Mouse (Mus musculus): Measurements from ENCODE around the gene Lrch3.
A peak's percentile ranks its signal among the peaks of the same experiment; 100 is the strongest.
"Not testable (repeated sequence)": the region's sequence is repeated elsewhere in the genome, so short reads cannot be mapped to it uniquely, and the experiment has no call there.

Gene Lrch3

GRCm38 (mm10) chr16:33054927-33055326 lies 141.0 kb downstream of the Lrch3 start:
- not testable (repeated sequence) for DNase-seq (ENCODE audit: low read depth, low spot score)

- no peak for DNase-seq (ENCODE audit: low read depth, low spot score)
Measured at GRCm38 (mm10) chr16:33055655-33056054, 141.8 kb downstream of the Lrch3 start.

- peak; percentile 91 for DNase-seq (ENCODE audit: low read depth, low spot score)
Measured at GRCm38 (mm10) chr16:33056095-33056785, 142.3 kb downstream of the Lrch3 start, which contains the start of the genes Iqcg and Rpl35a. Iqcg (minus strand) TSS chr16:33056218. Rpl35a (plus strand) TSS chr16:33056453.

GRCm38 (mm10) chr16:33056786-33057185 lies 142.9 kb downstream of the Lrch3 start:
- DNase-seq (ENCODE audit: low read depth, low spot score): peak; percentile 31

GRCm38 (mm10) chr16:33058033-33058432 lies 144.1 kb downstream of the Lrch3 start:
- DNase-seq (ENCODE audit: low read depth, low spot score): no peak

- not testable (repeated sequence) for DNase-seq (ENCODE audit: low read depth, low spot score)
Measured at GRCm38 (mm10) chr16:33058656-33059055, 144.8 kb downstream of the Lrch3 start.

- no peak for DNase-seq (ENCODE audit: low read depth, low spot score)
Measured at GRCm38 (mm10) chr16:33059471-33059870, 145.6 kb downstream of the Lrch3 start.

GRCm38 (mm10) chr16:33060926-33061325 lies 147.0 kb downstream of the Lrch3 start:
- no peak for DNase-seq (ENCODE audit: low read depth, low spot score)

GRCm38 (mm10) chr16:33061400-33061799 lies 147.5 kb downstream of the Lrch3 start:
- DNase-seq (ENCODE audit: low read depth, low spot score): no peak

- peak; percentile 95 for DNase-seq (ENCODE audit: low read depth, low spot score)
Measured at GRCm38 (mm10) chr16:33062024-33062681, 148.3 kb downstream of the Lrch3 start, which contains the start of gene Lmln. Lmln (plus strand) TSS chr16:33062521.

GRCm38 (mm10) chr16:33062682-33063131 lies 148.8 kb downstream of the Lrch3 start:
- DNase-seq (ENCODE audit: low read depth, low spot score): no peak

- no peak for DNase-seq (ENCODE audit: low read depth, low spot score)
Measured at GRCm38 (mm10) chr16:33063267-33063666, 149.4 kb downstream of the Lrch3 start.

- no peak for DNase-seq (ENCODE audit: low read depth, low spot score)
Measured at GRCm38 (mm10) chr16:33064636-33065035, 150.7 kb downstream of the Lrch3 start.

Data from mesoderm, embryonic 11.5 days (tissue).